Mouse (Mus musculus): Measurements from ENCODE around the gene Rabgap1l. TPM values are rescaled to one million over a fixed set of nuclear protein-coding genes. Genes with fewer than 3 reads are reported as not detected.
A peak's percentile ranks its signal among the peaks of the same experiment; 100 is the strongest.

Gene Rabgap1l
- polyA plus RNA-seq, 1 experiment from 2014 or later, result 69.3 TPM

DNA sequence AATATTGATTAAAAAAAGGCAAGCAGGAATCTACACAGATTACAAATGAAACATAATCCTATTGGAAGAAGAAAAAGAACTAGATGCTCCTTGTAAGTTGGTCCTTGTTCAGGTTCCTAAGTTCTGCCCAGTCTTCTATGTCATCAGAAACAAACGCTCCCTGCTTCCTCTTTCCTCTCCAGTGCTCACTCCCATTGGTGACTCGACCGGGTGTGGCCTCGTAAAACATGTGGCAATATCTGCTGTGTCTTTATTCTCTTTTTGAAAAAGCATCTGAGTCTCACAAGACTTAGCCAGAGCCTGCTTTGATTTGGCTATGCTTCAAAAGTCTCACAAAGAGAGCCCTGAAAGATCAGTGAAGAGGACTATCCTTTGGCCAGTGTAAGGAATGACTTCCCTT is 512.4 kb downstream of the Rabgap1l start:
- H3K4me1 ChIP-seq (replicated peaks; ENCODE audit: control insufficient read depth, insufficient read depth, low read length), result peaks cover 12% of the 10 kb centered on the region
- no peak overlapping the region for H3K4me2 ChIP-seq
- no peak overlapping the region for H3K27ac ChIP-seq (ENCODE audit: low read depth, low read length)
- no peaks in the 10 kb centered on the region for H3K36me3 ChIP-seq (ENCODE audit: control insufficient read depth, insufficient read depth, low read length)
- H3K4me3 ChIP-seq (ENCODE audit: low read depth, low read length), result no peak overlapping the region
- H3K9me3 ChIP-seq (ENCODE audit: control insufficient read depth, low read length), result no peaks in the 10 kb centered on the region
- H3K27me3 ChIP-seq (replicated peaks; ENCODE audit: control insufficient read depth, insufficient read depth, low read length), result no peaks in the 10 kb centered on the region
- 58% methylated on average over 4 of the region's 4 CpGs for WGBS
- ATAC-seq (replicated peaks; ENCODE audit: low FRiP score), result no peak
- no peak overlapping the region for H3K9ac ChIP-seq (ENCODE audit: low read depth, low read length)
- no peak for DNase-seq (ENCODE audit: low spot score)

DNA sequence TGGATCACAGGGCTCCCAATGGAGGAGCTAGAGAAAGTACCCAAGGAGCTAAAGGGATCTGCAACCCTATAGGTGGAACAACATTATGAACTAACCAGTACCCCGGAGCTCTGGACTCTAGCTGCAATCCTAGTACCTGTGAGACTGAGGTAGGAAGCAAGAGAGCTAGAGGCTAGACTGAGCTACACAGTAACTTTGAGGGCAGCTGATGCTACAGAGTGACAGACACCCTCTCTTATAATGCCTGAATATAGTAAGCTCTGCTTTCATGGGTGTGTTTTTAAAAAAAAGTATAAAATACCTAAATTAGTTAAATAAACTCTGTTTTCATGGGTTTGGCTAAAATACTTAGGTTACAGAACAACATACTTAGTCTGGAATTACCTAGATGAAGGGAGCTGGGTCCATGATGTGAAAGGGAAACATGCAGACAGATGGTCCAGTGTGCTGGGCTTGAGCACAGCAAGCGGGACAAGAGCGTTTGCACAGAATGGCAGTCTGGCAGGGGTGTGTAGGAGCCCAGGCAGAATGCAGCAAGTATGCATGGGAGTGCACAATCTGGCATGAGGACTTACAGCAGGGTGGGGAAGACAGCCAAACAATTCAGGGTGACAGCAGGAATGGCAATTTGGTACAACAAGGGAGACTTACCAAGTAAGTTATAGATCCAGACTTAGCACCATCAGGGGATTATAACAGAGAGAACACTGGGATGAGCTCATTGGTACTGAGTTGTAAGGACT is 514.9 kb downstream of the Rabgap1l start:
- H3K9ac ChIP-seq (ENCODE audit: low read depth, low read length), result no peak overlapping the region
- no peak overlapping the region for H3K27ac ChIP-seq (ENCODE audit: low read depth, low read length)
- peaks cover 12% of the 10 kb centered on the region for H3K4me1 ChIP-seq (replicated peaks; ENCODE audit: control insufficient read depth, insufficient read depth, low read length)
- H3K4me3 ChIP-seq (ENCODE audit: low read depth, low read length), result no peak overlapping the region
- H3K9me3 ChIP-seq (ENCODE audit: control insufficient read depth, low read length), result no peaks in the 10 kb centered on the region
- H3K4me2 ChIP-seq, result no peak overlapping the region
- no peak for DNase-seq (ENCODE audit: low spot score)
- 95% methylated on average over 3 of the region's 3 CpGs for WGBS
- H3K36me3 ChIP-seq (ENCODE audit: control insufficient read depth, insufficient read depth, low read length), result no peaks in the 10 kb centered on the region
- ATAC-seq (replicated peaks; ENCODE audit: low FRiP score), result no peak
- H3K27me3 ChIP-seq (replicated peaks; ENCODE audit: control insufficient read depth, insufficient read depth, low read length), result no peaks in the 10 kb centered on the region

DNA sequence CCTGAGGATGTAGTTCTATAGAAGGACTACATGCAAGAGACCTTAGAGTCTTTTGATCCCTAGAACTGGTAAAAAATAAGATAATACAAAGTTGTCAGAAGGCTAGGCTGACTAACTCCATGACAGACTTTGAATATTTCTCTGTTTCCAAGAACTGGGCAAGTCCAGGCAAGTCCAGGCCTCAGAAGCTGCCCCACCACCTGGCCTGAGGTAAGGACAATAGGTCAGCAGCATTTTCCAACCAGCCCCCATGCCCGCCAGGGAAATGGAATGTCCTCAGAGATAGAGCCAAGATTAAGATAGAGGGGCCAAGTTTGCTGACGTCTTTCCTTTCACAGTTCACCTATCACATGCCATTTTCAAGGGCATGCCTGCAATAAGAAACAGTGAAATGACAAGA is 517.8 kb downstream of the Rabgap1l start:
- H3K4me2 ChIP-seq, result no peak overlapping the region
- H3K36me3 ChIP-seq (ENCODE audit: control insufficient read depth, insufficient read depth, low read length), result no peaks in the 10 kb centered on the region
- H3K9ac ChIP-seq (ENCODE audit: low read depth, low read length), result no peak overlapping the region
- no peaks in the 10 kb centered on the region for H3K4me1 ChIP-seq (replicated peaks; ENCODE audit: control insufficient read depth, insufficient read depth, low read length)
- no peaks in the 10 kb centered on the region for H3K9me3 ChIP-seq (ENCODE audit: control insufficient read depth, low read length)
- ATAC-seq (replicated peaks; ENCODE audit: low FRiP score) (no peak), DNase-seq (ENCODE audit: low spot score) (no peak)
- no peaks in the 10 kb centered on the region for H3K27me3 ChIP-seq (replicated peaks; ENCODE audit: control insufficient read depth, insufficient read depth, low read length)
- H3K4me3 ChIP-seq (ENCODE audit: low read depth, low read length), result no peak overlapping the region
- 45% methylated on average over 2 of the region's 2 CpGs for WGBS
- no peak overlapping the region for H3K27ac ChIP-seq (ENCODE audit: low read depth, low read length)

DNA sequence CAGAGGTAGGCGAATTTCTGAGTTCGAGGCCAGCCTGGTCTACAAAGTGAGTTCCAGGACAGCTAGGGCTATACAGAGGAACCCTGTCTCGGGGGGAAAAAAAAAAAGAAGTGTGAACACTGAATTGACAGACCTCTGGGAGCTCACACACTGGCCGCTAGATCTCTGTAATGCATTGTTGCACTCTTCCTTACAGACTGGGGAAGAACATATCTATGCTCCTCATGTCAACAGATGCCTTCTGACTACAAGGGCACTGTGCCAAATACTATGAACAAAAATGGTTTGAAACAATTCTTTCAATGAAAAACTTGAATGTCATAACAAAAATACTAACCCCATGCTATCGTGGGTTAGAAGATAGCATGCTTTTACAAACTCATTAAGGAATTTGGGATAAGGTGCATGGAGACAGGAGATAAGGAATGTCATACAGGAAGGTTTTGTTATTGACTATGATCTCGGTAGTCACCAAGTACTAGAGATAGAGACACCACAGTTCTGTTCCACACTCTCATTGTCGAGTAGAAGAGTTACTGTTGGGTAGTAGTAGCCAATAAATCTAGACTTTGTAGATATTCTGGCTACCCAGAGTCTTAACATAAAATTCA is 519.8 kb downstream of the Rabgap1l start:
- WGBS, result 74% methylated on average over 7 of the region's 7 CpGs

DNA sequence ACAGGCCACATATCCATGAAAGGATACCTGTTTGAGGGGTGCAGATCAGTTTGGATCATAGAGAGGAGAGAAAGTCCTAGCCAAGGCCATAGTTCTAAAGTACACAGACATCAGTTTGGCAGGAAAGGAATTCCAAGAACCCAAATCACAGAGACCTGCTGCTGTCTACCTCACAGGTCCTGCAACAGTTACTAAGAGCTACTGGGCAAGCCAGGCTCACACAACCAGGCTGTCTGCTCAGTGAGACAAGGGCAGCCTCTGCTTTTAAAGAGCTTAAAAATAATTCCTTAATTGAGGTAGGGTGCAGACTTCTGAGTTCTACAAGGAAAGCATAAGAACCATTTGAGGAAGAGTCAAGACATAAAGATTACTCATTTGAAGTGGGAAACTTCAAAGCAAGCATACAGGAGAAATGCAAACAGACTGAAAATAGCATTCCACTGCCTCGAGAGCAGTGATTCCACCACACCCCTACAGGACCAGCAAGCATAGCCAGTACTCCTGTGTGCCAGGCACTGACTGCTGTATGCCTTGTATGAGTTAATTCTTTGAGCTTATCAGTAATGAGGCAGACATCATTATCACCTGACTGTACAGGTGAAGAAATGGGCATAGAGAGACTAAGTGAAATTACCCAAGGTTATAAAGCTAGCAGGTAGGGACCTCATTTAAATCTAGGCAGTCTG is 521.6 kb downstream of the Rabgap1l start:
- ATAC-seq (replicated peaks; ENCODE audit: low FRiP score) (no peak), DNase-seq (ENCODE audit: low spot score) (no peak)
- Histone ChIP-seq H3K4me3 (ENCODE audit: low read depth, low read length) (no peak overlapping the region), H3K27ac (ENCODE audit: low read depth, low read length) (no peak overlapping the region), H3K9ac (ENCODE audit: low read depth, low read length) (no peak overlapping the region), H3K9me3 (ENCODE audit: control insufficient read depth, low read length) (no peaks in the 10 kb centered on the region), H3K36me3 (ENCODE audit: control insufficient read depth, insufficient read depth, low read length) (no peaks in the 10 kb centered on the region), H3K4me1 (replicated peaks; ENCODE audit: control insufficient read depth, insufficient read depth, low read length) (peaks cover 2% of the 10 kb centered on the region; the same call in 1 of the 2 replicates), H3K27me3 (replicated peaks; ENCODE audit: control insufficient read depth, insufficient read depth, low read length) (no peaks in the 10 kb centered on the region), H3K4me2 (no peak overlapping the region)
- 35% methylated on average over 1 of the region's 1 CpGs for WGBS

More for the DNA sequence above, 519.8 kb downstream of the Rabgap1l start:
- no peak; the same call in 1 of the 2 replicates for ATAC-seq (replicated peaks; ENCODE audit: low FRiP score)
- no peak overlapping the region for H3K4me3 ChIP-seq (ENCODE audit: low read depth, low read length)
- H3K27ac ChIP-seq (ENCODE audit: low read depth, low read length), result no peak overlapping the region
- H3K36me3 ChIP-seq (ENCODE audit: control insufficient read depth, insufficient read depth, low read length), result no peaks in the 10 kb centered on the region
- H3K9ac ChIP-seq (ENCODE audit: low read depth, low read length), result no peak overlapping the region
- peaks cover 2% of the 10 kb centered on the region; the same call in 1 of the 2 replicates for H3K4me1 ChIP-seq (replicated peaks; ENCODE audit: control insufficient read depth, insufficient read depth, low read length)
- no peaks in the 10 kb centered on the region for H3K27me3 ChIP-seq (replicated peaks; ENCODE audit: control insufficient read depth, insufficient read depth, low read length)
- no peak overlapping the region for H3K4me2 ChIP-seq
- no peaks in the 10 kb centered on the region for H3K9me3 ChIP-seq (ENCODE audit: control insufficient read depth, low read length)
- no peak for DNase-seq (ENCODE audit: low spot score)

DNA sequence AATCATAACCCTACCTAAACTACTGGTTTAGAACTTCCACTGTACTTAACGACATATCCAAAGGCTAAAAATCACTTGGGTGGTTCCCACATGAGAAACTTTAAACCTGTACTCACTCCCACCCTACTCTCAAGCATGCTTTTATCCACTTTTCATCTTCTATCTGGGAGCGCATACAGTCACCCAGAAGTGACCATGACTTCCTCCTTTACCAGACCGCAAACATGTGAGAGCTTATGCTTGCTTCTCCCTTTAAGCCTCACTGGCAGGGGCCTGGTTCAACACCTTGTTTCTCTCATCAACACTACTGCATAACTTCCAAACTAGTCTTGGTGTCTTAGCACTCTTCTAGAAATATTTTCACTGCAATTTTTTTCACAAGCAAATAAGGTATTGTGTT is 524.7 kb downstream of the Rabgap1l start:
- Histone ChIP-seq H3K9ac (ENCODE audit: low read depth, low read length) (no peak overlapping the region), H3K27me3 (replicated peaks; ENCODE audit: control insufficient read depth, insufficient read depth, low read length) (no peaks in the 10 kb centered on the region), H3K4me1 (replicated peaks; ENCODE audit: control insufficient read depth, insufficient read depth, low read length) (peaks cover 5% of the 10 kb centered on the region; the same call in 1 of the 2 replicates), H3K27ac (ENCODE audit: low read depth, low read length) (no peak overlapping the region), H3K4me2 (no peak overlapping the region), H3K9me3 (ENCODE audit: control insufficient read depth, low read length) (no peaks in the 10 kb centered on the region), H3K4me3 (ENCODE audit: low read depth, low read length) (no peak overlapping the region), H3K36me3 (ENCODE audit: control insufficient read depth, insufficient read depth, low read length) (no peaks in the 10 kb centered on the region)
- WGBS, result 46% methylated on average over 3 of the region's 3 CpGs
- no peak for ATAC-seq (replicated peaks; ENCODE audit: low FRiP score)
- DNase-seq (ENCODE audit: low spot score), result no peak

DNA sequence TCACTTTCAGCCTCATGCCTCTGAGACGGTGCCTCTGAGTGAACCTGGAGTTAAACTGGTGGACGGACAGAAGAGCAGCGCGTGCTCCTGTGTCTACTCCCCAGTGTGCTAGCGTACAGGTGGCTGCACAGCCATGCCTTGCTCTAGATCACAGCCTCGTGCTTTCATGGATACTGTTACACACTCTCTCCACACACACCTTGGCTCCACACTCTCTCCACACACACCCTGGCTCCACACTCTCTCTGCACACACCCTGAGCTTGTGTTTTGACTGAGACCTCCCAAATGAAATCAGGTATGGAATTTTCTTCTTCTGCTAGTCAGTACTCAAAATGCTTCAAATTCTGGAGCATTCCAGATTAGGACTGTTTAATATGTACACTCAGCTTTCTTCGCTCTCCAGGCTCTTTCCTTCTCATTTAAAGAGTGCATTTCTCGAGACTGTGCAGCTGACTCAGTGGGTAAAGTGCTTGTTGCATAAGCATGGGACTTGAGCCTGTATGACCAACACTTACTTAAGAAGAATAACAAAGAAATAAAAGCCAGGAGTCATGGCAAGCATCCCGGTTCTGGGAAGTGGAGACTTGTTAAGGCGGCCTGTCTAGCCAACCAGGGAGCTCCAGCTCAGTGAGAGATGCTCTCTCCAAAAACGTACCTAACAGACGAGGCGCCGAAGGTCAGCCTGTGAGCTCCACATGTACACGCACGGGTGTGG is 529.2 kb downstream of the Rabgap1l start:
- no peak overlapping the region for H3K27ac ChIP-seq (ENCODE audit: low read depth, low read length)
- no peak overlapping the region for H3K4me3 ChIP-seq (ENCODE audit: low read depth, low read length)
- no peaks in the 10 kb centered on the region for H3K9me3 ChIP-seq (ENCODE audit: control insufficient read depth, low read length)
- H3K9ac ChIP-seq (ENCODE audit: low read depth, low read length), result no peak overlapping the region
- H3K4me1 ChIP-seq (replicated peaks; ENCODE audit: control insufficient read depth, insufficient read depth, low read length), result peaks cover 13% of the 10 kb centered on the region; the same call in 1 of the 2 replicates
- DNase-seq (ENCODE audit: low spot score) (no peak), ATAC-seq (replicated peaks; ENCODE audit: low FRiP score) (no peak)
- no peaks in the 10 kb centered on the region for H3K36me3 ChIP-seq (ENCODE audit: control insufficient read depth, insufficient read depth, low read length)
- no peaks in the 10 kb centered on the region for H3K27me3 ChIP-seq (replicated peaks; ENCODE audit: control insufficient read depth, insufficient read depth, low read length)
- WGBS, result 86% methylated on average over 16 of the region's 16 CpGs
- H3K4me2 ChIP-seq, result no peak overlapping the region

DNA sequence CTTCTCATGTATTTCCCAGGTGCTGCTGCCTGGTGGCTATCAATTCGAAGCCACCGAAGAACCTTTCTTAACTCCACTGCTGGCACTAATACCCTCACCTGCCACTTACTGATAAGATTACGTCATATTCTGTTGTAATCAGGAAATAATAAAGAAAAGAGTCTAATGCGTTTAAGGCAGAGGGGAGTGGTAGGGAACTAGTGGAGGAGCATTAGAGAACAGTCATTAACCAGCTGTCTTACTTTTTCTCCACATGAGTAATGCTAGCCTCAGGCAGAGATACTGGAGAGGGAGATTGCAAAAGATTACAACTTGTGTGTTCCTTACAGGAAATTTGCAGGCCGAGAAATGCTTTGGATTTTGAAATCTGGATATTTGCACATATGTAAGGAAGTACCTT is 530.0 kb downstream of the Rabgap1l start:
- 58% methylated on average over 5 of the region's 5 CpGs for WGBS
- DNase-seq (ENCODE audit: low spot score), result no peak
- no peaks in the 10 kb centered on the region for H3K9me3 ChIP-seq (ENCODE audit: control insufficient read depth, low read length)

More for the DNA sequence above, 530.0 kb downstream of the Rabgap1l start:
- Histone ChIP-seq H3K4me3 (ENCODE audit: low read depth, low read length) (no peak overlapping the region), H3K4me1 (replicated peaks; ENCODE audit: control insufficient read depth, insufficient read depth, low read length) (peaks cover 10% of the 10 kb centered on the region; the same call in 1 of the 2 replicates), H3K27me3 (replicated peaks; ENCODE audit: control insufficient read depth, insufficient read depth, low read length) (no peaks in the 10 kb centered on the region), H3K36me3 (ENCODE audit: control insufficient read depth, insufficient read depth, low read length) (no peaks in the 10 kb centered on the region), H3K9ac (ENCODE audit: low read depth, low read length) (no peak overlapping the region), H3K4me2 (no peak overlapping the region), H3K27ac (ENCODE audit: low read depth, low read length) (no peak overlapping the region)
- ATAC-seq (replicated peaks; ENCODE audit: low FRiP score), result 0 out of 2 replicates have a peak, but pooled peaks have one; percentile 23

Measured in liver, embryonic 11.5 days (tissue).